Comparison of ENCODE assay signal across 18 mouse cellular contexts in the genomic region with DNA sequence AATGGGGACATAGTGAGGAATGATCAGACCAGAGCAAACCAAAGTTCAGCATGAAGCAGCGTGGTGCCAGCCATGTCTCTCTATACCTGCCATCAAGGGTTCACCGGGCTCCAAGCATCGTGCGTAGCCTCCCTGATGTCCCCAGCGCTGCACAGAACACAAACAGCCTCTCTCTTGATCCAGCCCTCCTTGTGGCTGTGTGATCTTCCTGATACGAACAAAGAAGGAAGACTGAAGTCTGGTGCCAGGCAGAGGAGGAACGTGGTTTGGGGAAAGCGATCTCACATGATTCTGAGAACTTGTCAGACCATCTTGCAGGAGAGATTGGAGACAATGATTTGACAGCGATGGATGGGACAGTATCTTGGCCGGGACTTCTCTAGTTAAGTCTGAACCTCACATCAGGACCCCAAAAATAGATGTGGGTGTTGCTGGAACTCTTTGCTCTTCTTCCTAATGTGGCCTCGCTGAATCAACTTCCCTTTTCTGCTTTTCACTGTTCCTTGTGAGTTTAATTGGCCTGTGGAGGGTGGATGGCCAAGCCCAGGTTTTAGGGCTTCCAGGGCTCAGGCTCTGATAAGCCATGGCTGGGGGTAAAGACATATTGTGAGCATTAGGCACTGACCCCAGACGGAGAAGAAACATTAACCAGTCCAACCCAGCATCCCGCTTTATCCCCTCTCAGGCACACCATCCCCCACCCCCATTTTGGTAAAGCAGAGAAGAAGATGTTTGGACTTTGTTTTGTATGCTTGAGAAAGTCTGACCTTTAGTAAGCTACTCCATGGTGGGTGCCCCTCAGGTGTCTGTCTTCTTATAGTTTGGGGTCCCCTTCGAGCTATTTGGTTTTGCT. TPM values are rescaled to one million over a fixed set of nuclear protein-coding genes. Genes with fewer than 3 reads are reported as not detected.
DNase-seq lines count a peak whose midpoint lies in the region; ATAC-seq and TF ChIP-seq lines count a peak whose summit lies in the region.
"Had no signal": no experiment of that assay in that cellular context is flagged by ENCODE, and none has a peak within 500 bp of the region (broad histone marks: within the 10 kb centered on the region; RNA-seq: fewer than 3 reads in every experiment).

No protein-coding gene starts in this region.

- H3K4me1 ChIP-seq in kidney, embryonic 16.5 days (ENCODE audit: insufficient read depth, low read length): no peaks in the 10 kb centered on the region
- peaks cover 6% of the 10 kb centered on the region for H3K4me1 ChIP-seq in liver, postnatal 0 days (ENCODE audit: insufficient read depth)
- no peaks in the 10 kb centered on the region for H3K4me1 ChIP-seq in heart, embryonic 11.5 days (ENCODE audit: control insufficient read depth, insufficient read depth, low read length)
- H3K4me1 ChIP-seq: heart, embryonic 15.5 days had no signal

- H3K9ac ChIP-seq in kidney, embryonic 16.5 days (replicated peaks; ENCODE audit: low read length): no peak overlapping the region
- H3K9ac ChIP-seq in liver, postnatal 0 days (replicated peaks): no peak overlapping the region
- H3K9ac ChIP-seq in heart, embryonic 11.5 days (ENCODE audit: low read depth, low read length): no peak overlapping the region
- H3K9ac ChIP-seq: heart, embryonic 15.5 days had no signal

- H3K36me3 ChIP-seq in kidney, embryonic 16.5 days (ENCODE audit: insufficient read depth, low read length): no peaks in the 10 kb centered on the region
- H3K36me3 ChIP-seq in liver, postnatal 0 days (replicated peaks; ENCODE audit: insufficient read depth, low read length): no peaks in the 10 kb centered on the region
- no peaks in the 10 kb centered on the region for H3K36me3 ChIP-seq in heart, embryonic 11.5 days (ENCODE audit: control insufficient read depth, insufficient read depth, low read length)
- H3K36me3 ChIP-seq: forebrain, embryonic 10.5 days; heart, embryonic 15.5 days; limb, embryonic 10.5 days had no signal

- H3K27ac ChIP-seq in kidney, embryonic 16.5 days (ENCODE audit: low read length): no peak overlapping the region
- H3K27ac ChIP-seq in liver, postnatal 0 days (ENCODE audit: low read depth): peak overlapping the region; percentile 39; the same call in 1 of the 2 replicates
- H3K27ac ChIP-seq in heart, embryonic 11.5 days (ENCODE audit: low read depth, low read length): no peak overlapping the region
- H3K27ac ChIP-seq: forebrain, embryonic 10.5 days; heart, embryonic 15.5 days; limb, embryonic 10.5 days had no signal

- DNase-seq in kidney, adult 11 months: peak; percentile 52
- peak; percentile 54 to 61 for DNase-seq in spleen, postnatal 36 days (ENCODE audit: low spot score in 2 of 2)
- no peak for DNase-seq in spleen, postnatal 14 days (ENCODE audit: low spot score in 2 of 2)
- DNase-seq in liver, postnatal 0 days: no peak
- no peak for DNase-seq in adrenal gland, postnatal 4 days (ENCODE audit: low spot score in 2 of 2)
- no peak for DNase-seq in gastrocnemius, postnatal 25 days
- DNase-seq: adrenal gland, adult 2 months; cerebellum, adult 18-20 months had no signal

- TF ChIP-seq EP300 in liver, postnatal 0 days (IDR thresholded peaks at IDR 0.05; ENCODE audit: low read depth): no peak

- H3K4me2 ChIP-seq in kidney, embryonic 16.5 days (replicated peaks; ENCODE audit: low read depth, low read length): no peak overlapping the region
- H3K4me2 ChIP-seq in liver, postnatal 0 days (ENCODE audit: low read depth, low read length): peak overlapping the region; percentile 45; the same call in 1 of the 2 replicates
- H3K4me2 ChIP-seq in heart, embryonic 11.5 days: no peak overlapping the region
- H3K4me2 ChIP-seq: heart, embryonic 15.5 days had no signal

- 0 out of 2 replicates have a peak, but pooled peaks cover 3% of the 10 kb centered on the region for H3K9me3 ChIP-seq in kidney, embryonic 16.5 days (ENCODE audit: low read length)
- H3K9me3 ChIP-seq in liver, postnatal 0 days (ENCODE audit: low read length): no peaks in the 10 kb centered on the region
- no peaks in the 10 kb centered on the region for H3K9me3 ChIP-seq in heart, embryonic 11.5 days (replicated peaks; ENCODE audit: control insufficient read depth, low read length)
- H3K9me3 ChIP-seq: forebrain, embryonic 10.5 days; heart, embryonic 15.5 days; limb, embryonic 10.5 days had no signal

- no peaks in the 10 kb centered on the region for H3K27me3 ChIP-seq in kidney, embryonic 16.5 days (ENCODE audit: insufficient read depth, low read length)
- no peaks in the 10 kb centered on the region for H3K27me3 ChIP-seq in liver, postnatal 0 days (ENCODE audit: insufficient read depth, low read length)
- H3K27me3 ChIP-seq in heart, embryonic 11.5 days (ENCODE audit: control insufficient read depth, insufficient read depth, low read length): no peaks in the 10 kb centered on the region
- H3K27me3 ChIP-seq: heart, embryonic 15.5 days; Patski had no signal

- WGBS in kidney, embryonic 16.5 days: 79% methylated on average over 14 of the region's 14 CpGs
- 42% methylated on average over 14 of the region's 14 CpGs for WGBS in liver, postnatal 0 days (ENCODE audit: insufficient replicate concordance)
- WGBS in heart, embryonic 11.5 days (ENCODE audit: insufficient replicate concordance): 76% methylated on average over 14 of the region's 14 CpGs

- no peak for ATAC-seq in kidney, embryonic 16.5 days (ENCODE audit: low FRiP score, low TSS enrichment)
- no peak for ATAC-seq in liver, postnatal 0 days
- ATAC-seq in heart, embryonic 11.5 days (replicated peaks; ENCODE audit: insufficient number of reproducible peaks, low FRiP score, low TSS enrichment): no peak
- ATAC-seq: lung, postnatal 0 days; Patski had no signal

- TF ChIP-seq CTCF in liver, postnatal 0 days (IDR thresholded peaks at IDR 0.05; ENCODE audit: low read depth): no peak

- no peak overlapping the region for H3K4me3 ChIP-seq in kidney, embryonic 16.5 days (ENCODE audit: low read length)
- no peak overlapping the region for H3K4me3 ChIP-seq in liver, postnatal 0 days (ENCODE audit: low read depth, low read length)
- no peak overlapping the region for H3K4me3 ChIP-seq in heart, embryonic 11.5 days (ENCODE audit: low read depth, low read length)
- H3K4me3 ChIP-seq: forebrain, embryonic 10.5 days; heart, embryonic 15.5 days; limb, embryonic 10.5 days had no signal

RNA-seq across cellular contexts. Expression of a gene that starts 17.3 kb away (rescaled TPM):
- 2.1 and 2.5 TPM in 2 replicates for polyA plus RNA-seq in kidney, embryonic 16.5 days (2015; fragmentation: Nextera tagmentation; extraction: Ambion mirVana)
- polyA plus RNA-seq in liver, postnatal 0 days (2015; fragmentation: Nextera tagmentation; extraction: Ambion mirVana): 1.1 and 2.3 TPM in 2 replicates
- total RNA-seq in adrenal gland, postnatal 4 days (2021): under 1 TPM; 0.36 to 0.68 TPM
- total RNA-seq in gastrocnemius, postnatal 25 days (2021): under 1 TPM; 0.43 to 0.51 TPM
- polyA plus RNA-seq in heart, embryonic 11.5 days (2014; fragmentation: Nextera tagmentation; extraction: Ambion mirVana): 1.2 and 1.4 TPM in 2 replicates
- total RNA-seq: layer of hippocampus, postnatal 10 days had no signal

RNA-seq across cellular contexts. Expression of a gene that starts 22.4 kb away (rescaled TPM):
- polyA plus RNA-seq in kidney, embryonic 16.5 days (2015; fragmentation: Nextera tagmentation; extraction: Ambion mirVana): 7.4 and 8.2 TPM in 2 replicates
- 14.4 and 14.7 TPM in 2 replicates for polyA plus RNA-seq in liver, postnatal 0 days (2015; fragmentation: Nextera tagmentation; extraction: Ambion mirVana)
- 10 to 100 TPM; 10.2 to 11.3 TPM for total RNA-seq in adrenal gland, postnatal 4 days (2021)
- 1 to 10 TPM; 1.4 to 2.6 TPM for total RNA-seq in gastrocnemius, postnatal 25 days (2021)
- polyA plus RNA-seq in heart, embryonic 11.5 days (2014; fragmentation: Nextera tagmentation; extraction: Ambion mirVana): 2.0 and 2.2 TPM in 2 replicates

RNA-seq across cellular contexts. Expression of a gene that starts 31.8 kb away (rescaled TPM):
- polyA plus RNA-seq in kidney, embryonic 16.5 days (2015; fragmentation: Nextera tagmentation; extraction: Ambion mirVana): 0.19 and 0.65 TPM in 2 replicates
- not detected in 2 replicates for polyA plus RNA-seq in liver, postnatal 0 days (2015; fragmentation: Nextera tagmentation; extraction: Ambion mirVana)
- not detected for total RNA-seq in adrenal gland, postnatal 4 days (2021)
- not detected for total RNA-seq in gastrocnemius, postnatal 25 days (2021)
- 0.10 TPM in 1 of 2 replicates, not detected in the other for polyA plus RNA-seq in heart, embryonic 11.5 days (2014; fragmentation: Nextera tagmentation; extraction: Ambion mirVana)
- total RNA-seq: adrenal gland, adult 2 months; gastrocnemius, adult 18-20 months; layer of hippocampus, postnatal 10 days had no signal
- polyA plus RNA-seq: adrenal gland, adult 2 months; embryonic facial prominence, embryonic 11.5 days; lung, postnatal 0 days; Patski had no signal

RNA-seq across cellular contexts. Expression of a gene that starts 38.7 kb away (rescaled TPM):
- 7.5 and 7.7 TPM in 2 replicates for polyA plus RNA-seq in kidney, embryonic 16.5 days (2015; fragmentation: Nextera tagmentation; extraction: Ambion mirVana)
- polyA plus RNA-seq in liver, postnatal 0 days (2015; fragmentation: Nextera tagmentation; extraction: Ambion mirVana): 1.4 and 1.7 TPM in 2 replicates
- 10 to 100 TPM; 42.5 to 44.0 TPM for total RNA-seq in adrenal gland, postnatal 4 days (2021)
- 10 to 100 TPM; 17.5 to 19.2 TPM for total RNA-seq in gastrocnemius, postnatal 25 days (2021)
- 1.6 and 2.2 TPM in 2 replicates for polyA plus RNA-seq in heart, embryonic 11.5 days (2014; fragmentation: Nextera tagmentation; extraction: Ambion mirVana)

RNA-seq across cellular contexts. Expression of a gene that starts 59.6 kb away (rescaled TPM):
- polyA plus RNA-seq in kidney, embryonic 16.5 days (2015; fragmentation: Nextera tagmentation; extraction: Ambion mirVana): 71.6 and 73.7 TPM in 2 replicates
- polyA plus RNA-seq in liver, postnatal 0 days (2015; fragmentation: Nextera tagmentation; extraction: Ambion mirVana): 31.8 TPM in 2 replicates
- total RNA-seq in adrenal gland, postnatal 4 days (2021): 10 to 100 TPM; 88.9 to 89.8 TPM
- 10 to 100 TPM; 21.2 to 21.7 TPM for total RNA-seq in gastrocnemius, postnatal 25 days (2021)
- polyA plus RNA-seq in heart, embryonic 11.5 days (2014; fragmentation: Nextera tagmentation; extraction: Ambion mirVana): 35.0 and 40.7 TPM in 2 replicates

Comparison
In these comparisons a context has a peak if more than half of its experiments do, and no peak if none do; other contexts are left out.
1. DNase-seq: peak in kidney, adult 11 months (single experiment) and spleen, postnatal 36 days (2 of 2); none in spleen, postnatal 14 days (0 of 2), liver, postnatal 0 days (single experiment), adrenal gland, postnatal 4 days (0 of 2) and gastrocnemius, postnatal 25 days (single experiment).